Mouse (Mus musculus): ENCODE data around the gene Ppm1b.

Gene Ppm1b

DNA sequence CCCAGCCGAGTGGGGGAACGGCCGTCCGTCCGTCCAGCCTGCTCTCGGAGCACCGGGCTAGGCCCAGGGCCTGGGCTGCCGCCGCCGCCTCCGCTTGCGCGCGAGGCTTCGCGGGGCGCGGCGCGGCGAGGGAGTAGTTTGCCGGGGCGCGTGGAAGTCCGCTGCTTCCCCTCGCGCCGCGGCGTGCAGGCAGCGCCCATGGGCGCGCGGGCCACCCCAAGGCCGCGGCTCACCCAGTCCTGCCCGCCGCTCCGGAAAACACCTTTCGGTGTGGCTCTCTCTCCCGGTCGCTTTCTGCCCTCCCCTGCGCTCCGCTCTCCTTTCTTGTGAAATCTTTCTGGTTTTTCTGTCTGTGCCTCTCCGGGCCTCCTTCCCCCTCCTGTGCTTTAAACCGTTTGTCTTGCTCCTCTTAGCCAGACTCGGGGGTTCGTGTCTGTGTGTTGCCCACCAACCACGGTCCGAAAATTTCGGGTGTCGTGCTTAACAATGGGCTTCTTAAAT, 1.9 kb downstream of the Ppm1b start:
- no peak for DNase-seq (ENCODE audit: low read depth, low spot score)

DNA sequence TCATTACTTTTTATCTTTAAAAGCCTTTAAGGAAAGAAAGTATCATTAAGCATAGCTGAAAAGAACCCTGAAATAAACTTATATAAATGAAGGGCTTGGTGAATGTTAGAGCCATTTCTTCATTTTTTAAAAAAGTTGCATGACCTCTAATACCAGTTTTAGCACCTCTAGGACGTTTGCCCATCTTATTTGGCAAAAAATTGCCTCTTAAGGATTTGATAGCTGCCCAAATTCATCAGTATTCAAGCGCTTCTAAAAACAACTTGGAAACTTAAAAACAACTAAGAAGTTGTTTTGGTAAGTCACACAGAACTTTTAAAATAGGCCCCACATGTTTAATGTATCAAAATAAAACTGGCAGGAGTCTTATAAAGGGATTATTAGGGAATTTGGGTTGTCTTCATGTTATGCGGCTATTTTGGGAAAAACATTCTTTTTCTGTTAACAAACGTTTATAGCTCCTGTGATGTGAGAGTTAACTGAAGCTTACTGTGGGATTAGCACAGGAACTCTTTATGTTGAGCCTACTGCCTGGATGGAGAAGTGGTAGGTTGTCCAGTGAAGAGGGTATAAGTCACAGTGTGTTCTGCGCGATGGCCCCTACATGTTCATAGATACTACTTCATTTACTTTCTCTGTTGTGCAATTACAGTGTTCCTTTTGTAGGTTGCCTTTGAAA, 2.6 kb downstream of the Ppm1b start:
- no peak for DNase-seq (ENCODE audit: low read depth, low spot score)

DNA sequence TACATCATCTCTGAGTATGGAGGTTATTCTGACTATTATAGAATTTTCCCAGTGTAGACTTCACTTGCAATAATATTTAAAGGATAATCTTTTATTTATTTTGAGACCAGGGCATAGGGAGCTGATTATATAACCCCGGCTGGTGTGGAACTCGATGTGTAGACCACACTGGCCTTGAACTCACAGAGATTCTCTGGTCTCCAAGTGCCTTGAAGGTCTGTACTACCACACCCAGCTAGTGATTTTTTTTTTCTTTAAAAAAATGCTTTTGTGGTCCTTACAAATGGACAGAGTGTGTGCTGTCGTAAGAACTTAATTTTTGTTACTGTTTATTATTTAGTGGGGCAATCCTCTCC, 3.1 kb downstream of the Ppm1b start:
- no peak for DNase-seq (ENCODE audit: low read depth, low spot score)

GRCm38 (mm10) chr17:84960136-84960535, 3.6 kb downstream of the Ppm1b start:
- DNase-seq (ENCODE audit: low read depth, low spot score), result no peak

- DNase-seq (ENCODE audit: low read depth, low spot score), result no peak
Measured at GRCm38 (mm10) chr17:84962046-84962445, 5.5 kb downstream of the Ppm1b start.

DNA sequence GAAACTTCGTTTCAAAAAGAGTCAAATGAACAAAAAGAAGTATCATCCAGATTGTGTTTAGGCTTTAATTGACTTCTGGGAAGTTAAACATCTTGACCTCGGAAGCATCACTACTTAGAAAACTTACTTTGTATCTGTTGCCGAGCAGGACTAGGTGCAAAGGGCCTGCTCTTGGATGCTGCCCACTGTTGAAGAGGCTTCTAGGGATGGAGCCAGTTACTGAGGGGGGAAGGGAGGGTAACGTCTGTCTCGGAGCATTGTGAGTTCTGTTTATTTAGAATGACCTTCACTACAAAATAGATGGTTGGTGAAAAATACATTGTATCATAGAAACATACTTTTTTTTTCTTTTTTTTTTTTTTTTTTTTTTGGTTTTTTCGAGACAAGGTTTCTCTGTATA, 7.1 kb downstream of the Ppm1b start:
- no peak for DNase-seq (ENCODE audit: low read depth, low spot score)

- DNase-seq (ENCODE audit: low read depth, low spot score), result no peak
Measured at GRCm38 (mm10) chr17:84966231-84966630, 9.7 kb downstream of the Ppm1b start.

DNA sequence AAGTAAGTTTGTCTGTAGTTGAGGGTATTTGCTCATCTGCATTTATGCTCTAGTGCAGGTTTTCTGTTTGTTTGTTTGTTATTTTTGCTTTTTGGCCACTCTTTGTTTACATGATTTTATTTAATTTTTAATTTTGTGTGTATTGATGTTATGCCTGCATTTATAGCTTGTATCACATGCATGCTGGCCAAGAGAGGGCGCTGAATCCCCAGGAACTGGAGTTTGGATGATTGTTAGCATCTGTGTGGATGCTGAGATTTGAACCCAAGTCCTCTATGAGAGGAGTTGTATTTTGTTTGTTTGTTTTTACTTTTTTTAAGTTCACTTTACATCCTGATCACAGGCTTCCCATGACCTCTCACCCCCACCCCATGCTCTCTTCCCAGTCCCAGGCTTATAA, 10.5 kb downstream of the Ppm1b start:
- DNase-seq (ENCODE audit: low read depth, low spot score), result no peak

DNA sequence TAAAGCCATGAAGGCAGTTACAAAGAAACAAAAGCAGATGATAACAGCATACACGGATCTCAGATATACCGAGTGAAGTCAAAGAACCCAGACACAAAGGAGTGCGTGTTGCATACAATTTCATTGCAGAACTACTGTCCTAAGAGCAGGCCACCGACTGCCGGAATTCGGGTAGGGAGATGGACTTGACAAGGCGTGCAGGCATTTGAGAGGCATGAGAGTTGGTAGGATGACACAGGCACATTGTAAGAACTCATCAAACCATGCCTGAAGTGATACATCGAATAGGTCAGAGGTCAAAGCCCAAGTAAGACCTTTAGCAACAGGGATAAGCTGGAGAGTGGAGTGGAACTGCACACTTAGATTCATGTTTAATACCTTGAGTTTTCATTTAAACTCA, 13.4 kb downstream of the Ppm1b start:
- DNase-seq (ENCODE audit: low read depth, low spot score), result no peak

- DNase-seq (ENCODE audit: low read depth, low spot score), result no peak
Measured at GRCm38 (mm10) chr17:84981721-84982120, 25.2 kb downstream of the Ppm1b start.

DNA sequence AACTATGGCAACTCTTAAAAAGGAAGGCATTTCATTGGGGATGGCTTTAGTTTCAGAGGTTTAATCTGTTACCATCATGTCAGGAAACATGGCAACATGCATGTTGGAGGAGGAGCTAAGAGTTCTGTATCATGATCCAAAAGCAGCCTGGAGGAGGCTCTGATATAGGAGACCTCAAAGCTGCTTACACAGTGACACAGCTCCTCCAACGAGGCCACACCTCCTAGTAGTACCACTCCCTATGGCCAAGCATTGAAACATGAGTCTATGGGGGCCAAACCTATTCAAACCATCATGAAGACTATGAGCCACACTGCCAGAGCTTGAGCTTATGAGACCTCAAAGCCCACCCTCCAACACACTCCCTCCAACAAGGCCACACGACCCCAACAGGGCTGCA, 26.2 kb downstream of the Ppm1b start:
- no peak for DNase-seq (ENCODE audit: low read depth, low spot score)

DNA sequence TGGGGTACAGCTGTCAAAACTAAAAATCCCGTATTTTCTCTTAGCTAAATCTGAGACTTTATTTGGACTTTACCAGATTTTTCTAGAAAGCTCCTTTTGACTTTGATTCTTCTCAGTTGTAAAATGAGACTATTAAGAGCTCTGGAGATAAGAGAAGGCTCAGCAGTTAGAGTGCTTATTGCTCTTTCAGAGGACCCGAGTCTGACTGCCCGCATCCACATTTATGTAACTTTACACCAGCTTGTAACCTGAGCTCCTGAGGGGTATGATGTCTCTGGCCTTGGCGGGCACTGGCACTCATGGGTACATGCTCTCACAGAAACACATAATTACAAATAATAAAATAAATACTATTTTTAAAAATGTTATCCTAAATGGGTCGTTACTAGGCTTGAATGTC, 29.8 kb downstream of the Ppm1b start:
- DNase-seq (ENCODE audit: low read depth, low spot score), result no peak

DNA sequence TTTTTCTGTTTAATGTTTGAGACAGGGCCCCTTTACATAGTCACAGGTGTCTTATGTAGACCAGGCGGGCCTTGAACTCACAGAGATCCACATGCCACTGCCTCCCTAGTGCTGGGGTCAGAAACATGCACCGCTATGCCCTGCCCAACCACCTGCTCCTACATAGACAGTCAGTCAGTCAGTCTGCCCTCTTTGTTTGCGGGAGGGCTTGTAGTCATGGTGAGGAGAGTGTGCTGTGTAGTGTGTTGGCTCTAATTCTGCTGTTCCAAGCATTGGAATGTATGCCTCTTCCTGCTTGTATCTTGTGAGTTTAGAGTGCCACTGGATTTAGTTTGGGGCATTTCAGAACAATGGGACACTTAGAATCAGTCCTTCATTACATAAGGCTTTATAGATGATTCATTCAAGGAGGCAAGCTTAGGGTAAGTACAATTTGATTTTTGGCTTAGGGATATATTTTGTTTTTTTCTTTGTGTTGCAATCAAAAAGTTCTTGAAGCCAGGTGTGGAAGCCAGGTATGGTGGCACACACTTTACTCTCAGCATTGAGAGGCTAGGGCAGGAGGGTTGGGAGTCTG, 31.4 kb downstream of the Ppm1b start:
- DNase-seq (ENCODE audit: low read depth, low spot score), result no peak

DNA sequence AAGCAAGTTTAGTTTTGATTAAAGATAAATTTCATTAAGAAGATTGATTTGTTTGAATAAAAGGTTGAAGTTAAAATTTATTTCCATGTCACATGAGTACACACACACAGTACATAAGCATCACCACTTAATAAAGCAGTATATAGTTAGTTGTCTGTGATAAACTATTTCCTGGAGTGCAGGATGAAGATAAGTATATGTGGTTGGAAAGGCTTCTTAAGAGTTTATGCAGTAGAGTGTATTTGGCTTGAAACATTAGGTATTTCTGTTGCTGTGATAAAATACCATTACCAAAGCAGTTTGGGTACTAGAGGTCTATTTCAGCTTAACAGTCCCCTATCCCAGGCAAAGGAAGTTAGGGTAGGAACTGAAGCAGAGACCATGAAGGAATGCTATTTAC, 32.0 kb downstream of the Ppm1b start:
- no peak for DNase-seq (ENCODE audit: low read depth, low spot score)

- DNase-seq (ENCODE audit: low read depth, low spot score), result no peak
Measured at GRCm38 (mm10) chr17:84995844-84996243, 39.3 kb downstream of the Ppm1b start.

GRCm38 (mm10) chr17:84997639-84998038, 41.1 kb downstream of the Ppm1b start:
- DNase-seq (ENCODE audit: low read depth, low spot score), result no peak

DNA sequence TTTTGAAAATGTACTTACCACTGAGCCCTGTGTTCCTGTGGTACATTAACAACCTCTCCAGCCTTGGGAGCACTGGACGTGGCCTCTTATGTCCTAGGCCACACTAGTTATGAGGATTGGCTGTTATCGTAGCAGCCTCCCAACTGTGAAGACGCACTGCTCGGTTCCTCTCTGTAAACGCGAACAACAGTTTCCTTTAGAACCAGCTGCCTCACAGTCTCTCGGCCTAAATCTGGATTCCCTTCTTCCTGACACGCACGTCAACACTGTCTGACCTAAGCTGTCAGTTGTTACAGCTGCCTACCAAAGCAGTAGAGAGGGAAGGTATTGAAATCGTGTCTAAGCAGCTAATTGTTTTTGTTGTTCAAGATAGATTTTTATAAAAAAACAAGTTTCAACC, 43.1 kb downstream of the Ppm1b start:
- no peak for DNase-seq (ENCODE audit: low read depth, low spot score)

GRCm38 (mm10) chr17:85013485-85013884, 56.9 kb downstream of the Ppm1b start:
- no peak for DNase-seq (ENCODE audit: low read depth, low spot score)

DNA sequence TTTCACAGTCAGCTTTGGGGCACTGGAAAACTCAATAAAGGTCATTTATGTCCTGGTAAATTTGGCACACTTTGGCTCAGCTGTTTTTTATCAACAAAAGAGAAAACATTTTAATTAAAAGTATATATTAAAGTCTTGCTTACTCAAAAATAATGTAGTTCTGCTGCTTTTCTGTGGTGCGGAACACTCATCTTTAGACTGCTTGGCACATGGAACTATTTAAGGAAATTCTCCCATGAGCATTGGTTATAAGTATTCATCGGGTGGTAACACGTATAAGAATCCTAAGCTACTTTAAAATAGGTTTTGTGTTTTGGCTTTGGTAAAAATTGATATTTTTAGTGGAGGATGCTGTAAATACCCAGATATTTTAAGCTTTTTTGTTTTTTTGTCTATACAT, 58.1 kb downstream of the Ppm1b start:
- DNase-seq (ENCODE audit: low read depth, low spot score), result no peak

GRCm38 (mm10) chr17:85018344-85018743, 61.8 kb downstream of the Ppm1b start:
- no peak for DNase-seq (ENCODE audit: low read depth, low spot score)

DNA sequence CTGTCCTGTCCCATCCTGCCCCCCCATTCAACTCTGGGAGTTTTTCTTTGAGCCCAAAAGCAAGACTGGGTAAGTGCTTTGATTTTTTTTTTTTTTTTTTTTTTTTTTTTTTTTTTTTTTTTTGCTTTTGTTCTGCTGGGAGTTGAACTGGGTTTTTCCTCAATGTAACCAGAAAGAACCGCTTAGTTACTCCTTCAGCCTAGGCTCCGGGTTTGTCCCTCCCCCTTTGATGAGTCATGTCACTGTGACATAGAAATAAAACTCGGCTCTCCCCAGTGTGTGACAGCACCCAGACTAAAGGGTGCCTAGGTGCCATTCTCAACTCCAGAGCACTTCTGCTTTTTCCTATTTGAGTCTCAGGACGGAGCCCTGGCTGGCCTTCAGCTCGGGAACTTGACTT, 62.3 kb downstream of the Ppm1b start:
- DNase-seq (ENCODE audit: low read depth, low spot score), result no peak

- DNase-seq (ENCODE audit: low read depth, low spot score), result no peak
Measured at GRCm38 (mm10) chr17:85020343-85020742, 63.8 kb downstream of the Ppm1b start.

- DNase-seq (ENCODE audit: low read depth, low spot score), result peak; percentile 82
Measured at GRCm38 (mm10) chr17:85023247-85024167, 67.0 kb downstream of the Ppm1b start.
